Mouse (Mus musculus) intestine, embryonic 14.5 days (tissue): ENCODE measurements around the gene Heatr4. TPM values are rescaled to one million over a fixed set of nuclear protein-coding genes. Genes with fewer than 3 reads are reported as not detected.

Experiments used
- ATAC-seq: fragments of 200-750 bp; cut with Nextera tagmentation; replicated peaks from 2 replicates; pipeline ENCODE4 v1.8.0; 2017; ENCODE audit warnings: low read depth, moderate number of reproducible peaks, moderate TSS enrichment, moderate library complexity; ENCODE audit not compliant: low FRiP score, low TSS enrichment
- DNase-seq: peaks from one replicate; pipeline ENCODE4 v3.0.0-alpha.2; 2018; ENCODE audit warnings: low spot score
- H3K27ac ChIP-seq: fragments of 300-500 bp; sonication (generic); 2 replicates; pipeline ENCODE4 v1.5.1; 2014; ENCODE audit warnings: low read depth, mild to moderate bottlenecking, control low read depth
- H3K27me3 ChIP-seq: fragments of 300-500 bp; sonication (generic); replicated peaks from 2 replicates; pipeline ENCODE4 v1.6.1; 2014; ENCODE audit warnings: low read length, control low read depth; ENCODE audit not compliant: control insufficient read depth, insufficient read depth
- H3K36me3 ChIP-seq: fragments of 300-500 bp; sonication (generic); 2 replicates; pipeline ENCODE4 v1.6.1; 2014; ENCODE audit warnings: low read length, control low read depth; ENCODE audit not compliant: control insufficient read depth, insufficient read depth
- H3K4me1 ChIP-seq: fragments of 300-500 bp; sonication (generic); replicated peaks from 2 replicates; pipeline ENCODE4 v1.6.1; 2014; ENCODE audit warnings: low read length, control low read depth, mixed read lengths; ENCODE audit not compliant: control insufficient read depth, insufficient read depth
- H3K4me2 ChIP-seq: fragments of 300-500 bp; sonication (generic); 2 replicates; pipeline ENCODE4 v1.6.1; 2014; ENCODE audit warnings: low read length
- H3K4me3 ChIP-seq: fragments of 300-500 bp; sonication (generic); 2 replicates; pipeline ENCODE4 v1.5.1; 2014; ENCODE audit warnings: low read depth, low read length, control low read depth, mixed read lengths
- H3K9ac ChIP-seq: fragments of 300-500 bp; sonication (generic); 2 replicates; pipeline ENCODE4 v1.6.1; 2014; ENCODE audit warnings: mild to moderate bottlenecking, low read length
- H3K9me3 ChIP-seq: fragments of 300-500 bp; sonication (generic); 2 replicates; pipeline ENCODE4 v1.6.1; 2016; ENCODE audit warnings: low read length, control low read depth; ENCODE audit not compliant: control insufficient read depth
- WGBS: fragments of 180-500 bp; shearing (Covaris S2); extraction: QIAGEN DNeasy Blood & Tissue Kit; methylation state at CpG from one replicate; pipeline ENCODE4 v1.1.7; 2014; 5-methylcytosine and 5-hydroxymethylcytosine counted together
- polyA plus RNA-seq: library from polyadenylated mRNA; unstranded; fragments of >200 nt; fragmentation: Nextera tagmentation; extraction: Ambion mirVana; gene quantifications from 2 replicates; pipeline ENCODE4 v1.2.1, GENCODE M21; 2014

The Heatr4 gene
- polyA plus RNA-seq, 1 experiment from 2014 or later = not detected

DNA sequence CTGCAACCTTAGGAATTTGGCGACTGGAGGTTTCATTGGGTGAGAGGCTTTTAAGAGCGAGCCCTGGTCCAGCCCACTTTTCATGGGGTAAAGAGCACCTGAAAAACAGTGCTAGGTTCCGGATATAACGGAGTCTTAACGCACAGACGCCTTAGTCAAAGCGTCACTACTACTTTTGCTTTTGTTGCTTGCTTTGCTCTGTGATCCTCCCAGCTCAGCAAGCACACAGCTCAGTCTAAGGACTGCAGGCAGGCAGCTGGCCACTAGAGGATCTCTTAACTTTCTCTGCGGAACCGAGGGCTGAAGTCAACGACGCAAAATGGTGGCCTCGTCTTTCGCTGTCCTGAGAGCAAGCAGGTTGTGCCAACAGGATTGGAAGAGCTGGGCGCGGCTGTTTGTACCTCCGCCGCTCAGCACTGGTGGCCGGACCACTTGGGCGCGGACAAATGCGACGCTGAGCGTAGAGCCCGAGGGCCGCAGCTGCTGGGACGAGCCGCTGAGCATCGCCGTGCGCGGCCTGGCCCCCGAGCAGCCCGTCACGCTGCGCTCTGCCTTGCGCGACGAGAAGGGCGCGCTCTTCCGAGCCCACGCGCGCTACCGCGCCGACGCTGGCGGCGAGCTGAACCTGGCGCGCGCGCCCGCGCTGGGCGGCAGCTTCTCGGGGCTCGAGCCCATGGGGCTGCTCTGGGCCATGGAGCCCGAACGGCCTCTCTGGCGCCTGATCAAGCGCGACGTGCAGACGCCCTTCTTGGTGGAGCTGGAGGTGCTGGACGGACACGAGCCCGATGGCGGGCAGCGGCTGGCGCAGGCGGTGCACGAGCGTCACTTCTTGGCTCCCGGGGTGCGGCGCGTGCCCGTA lies 3.2 kb upstream of the Heatr4 start, which contains the start of gene Acot2:
Gene Acot2 (plus strand): TSS at position 279 of the 859 bp plus-strand sequence.
- ATAC-seq (peak; percentile 85), DNase-seq (peak; percentile 93)
- Histone ChIP-seq H3K36me3 (peaks cover 7% of the 10 kb centered on the region; the same call in 1 of the 2 replicates), H3K4me3 (peak within 1 kb of the TSS; percentile 55), H3K9ac (peak within 1 kb of the TSS; percentile 74), H3K9me3 (peaks cover 2% of the 10 kb centered on the region; the same call in 1 of the 2 replicates), H3K27me3 (no peaks in the 10 kb centered on the region), H3K4me1 (peaks cover 12% of the 10 kb centered on the region), H3K4me2 (peak within 1 kb of the TSS; percentile 59), H3K27ac (peak within 1 kb of the TSS; percentile 93)
- under 1% methylated on average over 80 of the region's 80 CpGs for WGBS

DNA sequence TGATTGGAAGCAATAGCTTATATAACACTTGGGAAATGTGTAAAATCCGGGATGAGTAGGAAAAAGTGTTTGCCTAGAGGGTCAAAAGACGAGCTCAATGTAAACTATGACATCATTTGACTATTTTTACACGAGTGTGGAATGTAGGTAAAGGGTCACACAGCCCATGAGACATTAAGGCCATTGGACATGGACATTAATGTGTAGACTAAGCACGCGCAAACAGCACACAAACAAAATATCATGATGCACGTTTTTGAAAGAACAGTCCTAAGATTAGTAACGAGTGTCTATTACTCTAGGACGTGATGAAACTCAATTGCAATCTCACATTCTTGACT lies 2.6 kb upstream of the Heatr4 start:
- Histone ChIP-seq H3K9ac (peak overlapping the region; percentile 74; the same call in 1 of the 2 replicates), H3K27ac (peak overlapping the region; percentile 93), H3K4me3 (peak overlapping the region; percentile 55), H3K9me3 (peaks cover 2% of the 10 kb centered on the region; the same call in 1 of the 2 replicates), H3K36me3 (peaks cover 7% of the 10 kb centered on the region; the same call in 1 of the 2 replicates), H3K4me1 (peaks cover 12% of the 10 kb centered on the region), H3K4me2 (peak overlapping the region; percentile 59), H3K27me3 (no peaks in the 10 kb centered on the region)
- no peak for DNase-seq
- ATAC-seq = peak; percentile 34
- WGBS = 18% methylated on average over 8 of the region's 8 CpGs

DNA sequence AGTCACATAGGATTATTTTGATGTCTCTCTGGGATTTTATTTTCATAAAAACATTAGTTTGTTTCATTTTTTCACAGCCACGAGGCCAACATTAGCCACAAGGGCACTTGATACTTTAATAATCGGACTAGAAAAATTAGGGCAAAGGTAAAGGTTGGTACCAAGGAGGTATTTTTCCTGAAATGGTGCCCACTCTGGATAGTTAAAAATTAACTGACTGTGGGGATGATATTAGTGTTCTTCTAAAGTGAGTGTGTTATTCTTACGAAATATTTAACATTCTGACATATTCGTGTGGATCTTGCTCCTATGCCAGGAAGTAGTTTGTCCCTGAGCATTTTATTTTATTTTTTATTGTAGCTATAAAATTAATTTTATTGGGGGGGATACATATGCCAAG lies 3.0 kb downstream of the Heatr4 start:
- WGBS = 85% methylated on average over 4 of the region's 4 CpGs
- Histone ChIP-seq H3K4me3 (no peak overlapping the region), H3K4me2 (no peak overlapping the region), H3K27me3 (no peaks in the 10 kb centered on the region), H3K27ac (no peak overlapping the region), H3K36me3 (no peaks in the 10 kb centered on the region), H3K4me1 (peaks cover under 1% of the 10 kb centered on the region; the same call in 1 of the 2 replicates), H3K9ac (no peak overlapping the region), H3K9me3 (peaks cover 2% of the 10 kb centered on the region; the same call in 1 of the 2 replicates)
- DNase-seq (no peak), ATAC-seq (no peak)

DNA sequence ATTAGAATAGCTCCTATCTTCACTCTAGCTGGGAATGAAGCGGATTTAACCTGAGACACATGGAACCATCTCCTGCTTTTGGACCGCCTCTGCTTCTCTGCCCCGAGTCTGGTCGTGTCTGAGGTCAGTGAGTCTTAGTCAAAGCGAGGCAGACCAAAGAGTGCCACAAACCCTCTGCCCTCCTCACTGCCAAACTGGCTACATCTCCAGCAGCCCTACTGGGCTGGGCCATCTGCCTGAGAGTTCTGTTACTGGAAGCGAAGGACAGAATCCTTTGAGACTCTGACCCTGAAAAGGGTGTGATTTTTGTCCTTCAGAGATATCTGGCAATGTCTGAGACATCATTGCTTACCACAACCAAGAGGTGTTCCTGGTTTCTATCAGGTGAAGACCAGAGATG lies 5.8 kb downstream of the Heatr4 start:
- WGBS = 85% methylated on average over 6 of the region's 6 CpGs
- H3K27ac ChIP-seq = no peak overlapping the region
- H3K27me3 ChIP-seq = no peaks in the 10 kb centered on the region
- no peak overlapping the region for H3K9ac ChIP-seq
- no peak overlapping the region for H3K4me2 ChIP-seq
- H3K4me1 ChIP-seq = no peaks in the 10 kb centered on the region
- H3K36me3 ChIP-seq = no peaks in the 10 kb centered on the region
- ATAC-seq = no peak
- no peak overlapping the region for H3K4me3 ChIP-seq
- DNase-seq = no peak
- H3K9me3 ChIP-seq = peaks cover 2% of the 10 kb centered on the region; the same call in 1 of the 2 replicates

DNA sequence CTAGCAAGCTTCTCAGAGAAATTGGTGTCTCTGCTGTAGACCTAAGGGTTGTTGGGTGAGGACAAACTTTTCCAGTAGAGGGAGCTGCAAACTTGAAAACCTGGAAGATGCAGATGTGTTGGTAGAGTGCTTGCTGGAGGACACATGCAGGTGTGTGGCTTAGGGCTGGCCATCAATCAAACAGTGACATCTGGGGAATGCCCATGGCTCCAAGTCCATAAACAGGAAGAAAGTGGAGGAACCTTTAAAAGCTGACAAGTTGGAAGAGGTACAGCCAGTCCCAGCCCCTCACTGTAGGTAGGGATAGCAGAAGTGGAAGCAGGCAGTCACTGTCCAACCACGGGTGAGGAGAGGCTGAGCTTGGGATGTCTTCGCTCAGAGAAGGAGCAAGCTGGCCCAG lies 12.5 kb downstream of the Heatr4 start:
- Histone ChIP-seq H3K9me3 (no peaks in the 10 kb centered on the region), H3K9ac (no peak overlapping the region), H3K4me2 (no peak overlapping the region), H3K4me1 (no peaks in the 10 kb centered on the region), H3K27ac (no peak overlapping the region), H3K27me3 (no peaks in the 10 kb centered on the region), H3K36me3 (no peaks in the 10 kb centered on the region), H3K4me3 (no peak overlapping the region)
- DNase-seq = peak; percentile 58
- no peak for ATAC-seq
- 54% methylated on average over 2 of the region's 2 CpGs for WGBS

DNA sequence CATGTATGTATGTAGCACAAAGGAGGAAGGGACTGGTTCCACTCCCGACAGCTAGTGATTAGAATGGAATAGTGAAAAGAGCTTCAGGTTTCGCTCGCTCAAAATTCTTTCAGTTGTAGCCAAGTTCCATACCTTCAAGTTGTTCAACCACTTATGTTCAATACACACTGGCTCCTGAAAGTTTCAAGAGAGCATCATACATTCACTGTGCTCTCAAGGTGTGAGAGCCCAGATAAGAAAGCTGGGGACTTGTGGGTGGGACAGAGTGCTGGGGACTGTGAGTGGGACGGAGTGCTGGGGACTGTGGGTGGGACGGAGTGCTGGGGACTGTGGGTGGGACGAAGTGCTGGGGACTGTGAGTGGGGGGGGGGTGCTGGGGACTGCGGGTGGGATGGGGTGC lies 19.4 kb downstream of the Heatr4 start:
- Histone ChIP-seq H3K27me3 (no peaks in the 10 kb centered on the region), H3K27ac (no peak overlapping the region), H3K4me3 (no peak overlapping the region), H3K36me3 (no peaks in the 10 kb centered on the region), H3K4me2 (no peak overlapping the region), H3K9ac (no peak overlapping the region), H3K4me1 (no peaks in the 10 kb centered on the region), H3K9me3 (no peaks in the 10 kb centered on the region)
- ATAC-seq = no peak
- no peak for DNase-seq
- WGBS = 85% methylated on average over 7 of the region's 7 CpGs

DNA sequence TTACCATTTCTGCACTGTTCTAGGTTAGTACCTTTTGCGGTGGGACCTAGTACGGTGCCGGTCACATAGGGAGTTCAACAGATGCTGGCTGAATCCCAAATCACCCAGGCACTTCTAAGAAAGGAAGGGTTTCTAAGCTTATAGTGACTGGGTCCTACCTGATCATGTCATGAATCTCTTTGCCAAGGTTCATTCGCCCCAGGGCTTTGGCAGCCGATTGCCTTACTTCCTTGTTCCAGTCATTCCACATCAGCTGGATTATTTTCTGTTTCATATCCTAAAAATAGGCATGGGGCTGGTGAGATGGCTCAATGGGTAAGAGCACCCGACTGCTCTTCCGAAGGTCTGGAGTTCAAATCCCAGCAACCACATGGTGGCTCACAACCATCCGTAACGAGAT lies 26.4 kb downstream of the Heatr4 start:
- no peak for DNase-seq
- 0 out of 2 replicates have a peak, but pooled peaks cover 4% of the 10 kb centered on the region for H3K36me3 ChIP-seq
- WGBS = 91% methylated on average over 9 of the region's 9 CpGs
- no peak overlapping the region for H3K4me2 ChIP-seq
- no peak for ATAC-seq
- H3K4me1 ChIP-seq = no peaks in the 10 kb centered on the region
- no peak overlapping the region for H3K4me3 ChIP-seq
- no peak overlapping the region for H3K9ac ChIP-seq
- no peaks in the 10 kb centered on the region for H3K9me3 ChIP-seq
- H3K27me3 ChIP-seq = no peaks in the 10 kb centered on the region
- no peak overlapping the region for H3K27ac ChIP-seq

DNA sequence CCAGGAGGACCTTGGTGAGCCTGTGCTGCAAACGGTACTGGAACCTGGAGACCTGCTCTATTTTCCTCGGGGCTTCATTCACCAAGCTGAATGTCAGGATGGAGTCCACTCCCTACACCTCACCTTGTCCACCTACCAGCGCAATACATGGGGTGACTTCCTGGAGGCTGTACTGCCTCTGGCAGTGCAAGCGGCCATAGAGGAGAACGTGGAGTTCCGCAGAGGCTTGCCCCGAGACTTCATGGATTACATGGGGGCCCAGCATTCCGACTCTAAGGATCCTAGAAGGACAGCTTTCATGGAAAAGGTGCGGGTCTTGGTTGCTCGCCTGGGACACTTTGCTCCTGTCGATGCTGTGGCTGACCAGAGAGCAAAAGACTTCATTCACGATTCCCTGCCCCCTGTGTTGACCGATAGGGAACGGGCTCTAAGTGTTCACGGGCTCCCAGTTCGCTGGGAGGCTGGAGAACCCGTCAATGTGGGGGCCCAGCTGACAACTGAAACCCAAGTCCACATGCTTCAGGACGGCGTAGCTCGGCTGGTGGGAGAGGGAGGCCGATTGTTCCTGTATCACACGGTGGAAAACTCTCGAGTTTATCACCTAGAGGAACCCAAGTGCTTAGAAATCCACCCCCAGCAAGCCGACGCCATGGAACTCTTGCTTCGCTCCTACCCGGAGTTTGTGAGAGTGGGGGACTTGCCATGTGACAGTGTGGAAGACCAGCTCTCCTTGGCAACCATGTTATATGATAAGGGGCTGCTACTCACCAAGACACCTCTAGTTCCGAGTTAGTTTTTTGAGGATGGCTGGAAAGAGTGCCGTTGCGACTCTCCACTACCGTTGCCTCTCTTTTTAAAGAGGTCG lies 32.7 kb downstream of the Heatr4 start:
- no peak overlapping the region for H3K27ac ChIP-seq
- no peak for DNase-seq
- no peaks in the 10 kb centered on the region for H3K27me3 ChIP-seq
- H3K9me3 ChIP-seq = no peaks in the 10 kb centered on the region
- peak overlapping the region; percentile 91 for H3K4me2 ChIP-seq
- H3K4me3 ChIP-seq = peak overlapping the region; percentile 76
- peaks cover 11% of the 10 kb centered on the region for H3K4me1 ChIP-seq
- H3K9ac ChIP-seq = peak overlapping the region; percentile 79
- 59% methylated on average over 32 of the region's 32 CpGs for WGBS
- ATAC-seq = peak; percentile 18; the same call in 1 of the 2 replicates
- peaks cover 14% of the 10 kb centered on the region for H3K36me3 ChIP-seq
